Mouse (Mus musculus) embryonic fibroblast, embryonic 13.5 days (primary cell): Measurements from ENCODE around the gene Sema6c. TPM values are rescaled to one million over a fixed set of nuclear protein-coding genes. Genes with fewer than 3 reads are reported as not detected.

ENCODE experiments used
- H3K27ac ChIP-seq: 2 replicates; pipeline ENCODE4 v1.5.1; 2012; ENCODE audit warnings: low read length, control low read depth, inconsistent platforms; ENCODE audit not compliant: insufficient read depth
- H3K4me1 ChIP-seq: 2 replicates; pipeline ENCODE4 v1.6.1; 2011; ENCODE audit warnings: low read length; ENCODE audit not compliant: control insufficient read depth, insufficient read depth
- H3K4me3 ChIP-seq: 2 replicates; pipeline ENCODE4 v1.5.1; 2011; ENCODE audit warnings: mild to moderate bottlenecking, control low read depth, low read length; ENCODE audit not compliant: insufficient read depth
- CTCF ChIP-seq: IDR thresholded peaks from 2 replicates; pipeline ENCODE4 v1.5.1; 2011; ENCODE audit warnings: mild to moderate bottlenecking, control low read depth, low read length, moderate library complexity, borderline replicate concordance; ENCODE audit not compliant: insufficient read depth
- POLR2A ChIP-seq: IDR thresholded peaks from 2 replicates; pipeline ENCODE4 v1.6.1; 2011; ENCODE audit warnings: low read depth, mild to moderate bottlenecking, control low read depth, low read length, moderate library complexity
- polyA plus RNA-seq: library from polyadenylated mRNA; stranded (reverse); fragments of >200 nt; gene quantifications from 2 replicates; pipeline ENCODE4 v1.2.4, GENCODE M21; 2011; ENCODE audit warnings: low read depth; ENCODE audit not compliant: missing spikeins, insufficient read length

The Sema6c gene
- polyA plus RNA-seq, 1 experiment = 8.6 TPM

DNA sequence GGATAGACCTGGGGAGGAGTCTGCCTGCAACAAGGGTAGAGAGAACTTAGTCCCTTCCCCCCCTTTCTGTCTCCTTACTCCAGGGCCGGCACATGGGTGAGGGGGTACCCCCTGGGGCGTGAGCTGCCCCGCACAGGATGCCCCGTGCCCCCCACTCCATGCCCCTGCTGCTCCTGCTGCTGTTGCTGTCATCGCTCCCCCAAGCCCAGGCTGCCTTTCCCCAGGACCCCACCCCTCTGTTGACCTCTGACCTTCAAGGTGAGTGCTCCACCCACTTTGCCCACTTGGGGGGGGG is 3.9 kb downstream of the Sema6c start:
- Histone ChIP-seq H3K27ac (no peak overlapping the region), H3K4me3 (no peak overlapping the region), H3K4me1 (peaks cover 6% of the 10 kb centered on the region)
- TF ChIP-seq CTCF = no peak
- no peak for TF ChIP-seq POLR2A

DNA sequence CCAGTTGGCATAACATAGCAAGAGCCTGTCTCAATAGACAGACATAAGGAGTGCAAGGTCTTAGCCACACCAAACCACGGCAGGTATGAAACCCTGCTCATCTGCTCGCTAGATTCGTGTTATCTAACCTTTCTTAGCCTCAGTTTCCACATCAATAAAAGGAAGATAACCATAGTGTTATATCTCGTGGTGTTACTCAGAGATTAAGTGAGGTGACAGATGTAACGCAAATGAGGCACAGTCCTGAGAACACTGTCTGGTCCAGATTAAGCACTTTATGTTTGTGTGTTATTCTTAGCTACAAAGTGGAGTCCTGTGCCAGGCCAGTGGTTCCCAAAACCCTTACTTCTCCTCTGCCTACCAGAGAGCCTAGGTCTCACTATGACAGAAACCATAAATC is 4.6 kb downstream of the Sema6c start:
- H3K4me3 ChIP-seq = no peak overlapping the region
- H3K4me1 ChIP-seq = no peaks in the 10 kb centered on the region
- no peak overlapping the region for H3K27ac ChIP-seq
- TF ChIP-seq POLR2A = no peak
- TF ChIP-seq CTCF = no peak

DNA sequence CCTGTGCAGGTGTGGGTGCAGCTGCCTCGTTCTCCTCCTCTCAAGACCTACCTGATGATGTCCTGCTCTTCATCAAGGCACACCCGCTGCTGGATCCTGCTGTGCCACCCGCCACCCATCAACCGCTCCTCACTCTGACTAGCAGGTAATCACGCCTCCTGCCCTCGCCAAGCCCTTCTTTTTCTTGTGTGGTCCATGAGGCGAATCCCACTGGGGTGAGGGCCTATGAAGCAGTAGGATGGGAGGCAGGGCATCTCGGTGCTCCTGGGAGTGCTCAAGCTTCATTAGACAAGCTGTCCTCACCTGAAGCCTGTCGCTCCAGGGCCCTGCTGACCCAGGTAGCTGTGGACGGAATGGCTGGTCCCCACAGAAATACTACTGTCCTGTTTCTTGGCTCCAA is 9.7 kb downstream of the Sema6c start:
- Histone ChIP-seq H3K4me1 (no peaks in the 10 kb centered on the region), H3K27ac (no peak overlapping the region), H3K4me3 (no peak overlapping the region)
- no peak for TF ChIP-seq POLR2A
- TF ChIP-seq CTCF = no peak

DNA sequence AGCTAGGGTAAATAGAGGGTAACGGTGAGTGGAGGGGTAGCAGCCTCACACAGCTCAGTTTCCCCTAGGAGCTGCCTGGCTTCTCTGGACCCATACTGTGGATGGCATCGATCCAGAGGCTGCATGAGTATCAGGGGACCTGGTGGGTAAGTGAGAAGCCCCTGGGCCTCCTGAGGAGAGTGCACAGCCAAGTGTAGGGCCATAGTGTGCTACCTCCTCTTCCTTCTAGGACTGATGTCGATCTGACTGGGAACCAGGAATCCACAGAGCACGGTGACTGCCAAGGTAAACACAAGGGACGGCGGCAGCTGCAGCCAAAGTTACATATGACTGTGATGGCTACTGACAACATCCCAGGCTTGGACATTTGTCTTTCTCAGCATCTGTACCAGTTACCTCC is 10.8 kb downstream of the Sema6c start:
- Histone ChIP-seq H3K4me3 (no peak overlapping the region), H3K4me1 (no peaks in the 10 kb centered on the region), H3K27ac (no peak overlapping the region)
- TF ChIP-seq POLR2A (no peak), CTCF (no peak)

DNA sequence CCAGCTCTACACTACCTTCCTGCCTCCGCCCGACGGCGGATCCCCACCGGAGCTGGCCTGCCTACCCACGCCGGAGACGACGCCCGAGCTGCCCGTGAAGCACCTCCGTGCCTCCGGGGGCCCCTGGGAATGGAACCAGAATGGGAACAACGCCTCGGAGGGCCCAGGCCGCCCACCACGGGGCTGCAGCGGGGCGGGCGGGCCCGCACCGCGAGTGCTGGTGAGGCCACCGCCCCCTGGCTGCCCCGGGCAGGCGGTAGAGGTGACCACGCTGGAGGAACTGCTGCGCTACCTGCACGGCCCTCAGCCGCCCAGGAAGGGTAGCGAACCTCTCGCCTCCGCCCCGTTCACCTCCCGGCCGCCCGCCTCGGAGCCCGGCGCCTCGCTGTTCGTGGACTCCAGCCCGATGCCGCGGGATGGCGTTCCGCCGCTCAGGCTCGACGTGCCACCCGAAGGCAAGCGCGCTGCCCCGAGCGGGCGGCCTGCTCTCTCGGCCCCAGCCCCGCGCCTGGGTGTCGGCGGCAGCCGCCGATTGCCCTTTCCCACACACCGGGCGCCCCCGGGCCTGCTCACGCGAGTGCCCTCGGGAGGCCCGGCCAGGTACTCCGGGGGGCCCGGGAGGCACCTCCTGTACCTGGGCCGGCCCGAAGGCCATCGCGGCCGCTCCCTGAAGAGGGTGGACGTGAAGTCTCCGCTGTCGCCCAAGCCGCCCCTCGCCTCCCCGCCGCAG is 12.4 kb downstream of the Sema6c start:
- H3K4me3 ChIP-seq = no peak overlapping the region
- H3K27ac ChIP-seq = no peak overlapping the region
- TF ChIP-seq CTCF (no peak), POLR2A (no peak)
- peaks cover 5% of the 10 kb centered on the region; the same call in 1 of the 2 replicates for H3K4me1 ChIP-seq

DNA sequence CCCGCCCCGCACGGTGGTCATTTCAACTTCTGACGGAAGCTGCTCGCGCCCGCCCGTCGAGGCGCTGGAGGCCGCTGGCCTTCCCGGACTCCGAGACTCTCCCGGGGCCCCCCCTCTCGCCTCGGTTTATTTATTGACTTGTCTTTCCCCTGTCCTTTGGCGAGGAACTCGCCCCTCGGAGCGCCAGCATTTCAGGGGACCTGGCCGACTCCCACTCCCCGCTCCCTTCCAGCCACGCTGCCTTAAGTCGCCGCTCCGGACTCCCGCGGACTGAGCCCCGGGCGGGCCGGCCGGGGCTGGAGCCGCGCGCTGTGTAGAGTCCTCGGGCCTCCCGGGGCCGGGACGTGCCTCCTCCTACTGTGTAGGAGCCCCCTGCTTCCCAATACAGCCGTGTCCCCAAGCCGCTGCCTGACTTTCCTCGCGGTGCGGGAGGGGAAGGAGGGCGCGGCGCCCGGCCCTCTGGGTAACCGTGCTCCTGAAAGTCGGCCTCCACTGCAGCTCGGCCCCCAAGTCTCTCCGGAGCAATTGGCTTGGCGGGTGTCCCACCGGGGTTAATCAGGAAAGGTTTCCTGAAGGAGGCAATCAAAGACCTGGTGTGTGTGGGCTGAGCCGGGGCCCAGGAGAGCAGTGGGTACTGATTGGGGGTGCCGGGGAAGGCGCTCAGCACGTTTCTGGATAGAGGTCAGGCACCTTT is 13.1 kb downstream of the Sema6c start:
- Histone ChIP-seq H3K27ac (no peak overlapping the region), H3K4me1 (peaks cover 6% of the 10 kb centered on the region; the same call in 1 of the 2 replicates), H3K4me3 (no peak overlapping the region)
- TF ChIP-seq POLR2A (no peak), CTCF (no peak)

DNA sequence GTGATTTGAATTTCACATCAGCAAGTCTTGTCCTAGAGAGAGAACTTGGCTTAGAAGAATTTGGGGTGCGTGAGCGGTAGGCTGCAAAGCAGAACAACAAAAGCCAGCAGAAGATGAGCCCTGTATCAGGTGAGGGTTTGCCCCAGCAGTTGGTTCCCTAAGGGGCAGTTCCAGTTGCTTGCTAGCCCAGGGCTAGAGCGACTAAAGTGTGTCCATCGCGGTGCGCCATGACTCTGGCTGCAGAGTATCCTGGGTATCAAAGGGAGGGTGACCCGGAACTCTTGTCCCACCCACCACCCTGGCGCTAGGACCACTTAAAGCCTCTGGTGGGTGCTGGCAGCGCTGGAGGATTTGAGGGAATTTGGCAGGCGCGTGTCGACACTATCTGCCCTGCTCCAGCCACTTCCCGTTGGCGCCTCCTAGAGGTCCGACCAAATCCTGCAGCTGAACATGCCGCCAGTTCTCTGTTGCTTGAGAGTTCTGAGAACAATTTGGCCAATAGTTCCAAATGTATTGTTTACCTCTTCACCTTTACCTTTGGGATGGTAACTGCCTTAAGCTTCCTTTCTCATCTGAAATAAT is 13.8 kb downstream of the Sema6c start:
- H3K4me3 ChIP-seq = no peak overlapping the region
- H3K4me1 ChIP-seq = peaks cover 6% of the 10 kb centered on the region; the same call in 1 of the 2 replicates
- no peak overlapping the region for H3K27ac ChIP-seq
- TF ChIP-seq CTCF = peak; percentile 66; the same call in 1 of the 2 replicates
- no peak for TF ChIP-seq POLR2A

DNA sequence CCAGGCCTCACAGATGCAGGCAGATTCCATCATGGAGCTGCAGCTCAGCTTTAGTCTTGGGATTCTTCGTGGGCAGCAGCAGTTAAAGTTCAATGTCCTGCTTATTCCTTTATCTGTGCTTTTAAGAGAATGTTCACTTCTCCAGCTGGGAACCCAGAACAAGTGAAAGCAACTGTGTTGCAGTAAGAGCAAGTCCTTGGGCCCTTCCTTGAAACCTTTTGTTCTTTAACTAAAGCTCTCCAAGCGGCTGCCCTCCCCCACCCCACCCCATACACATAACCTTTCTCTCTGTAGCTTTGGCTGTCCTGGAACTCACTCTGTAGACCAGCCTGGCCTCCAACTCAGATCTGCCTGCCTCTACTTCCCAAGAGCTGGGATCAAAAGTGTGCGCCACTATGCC is 16.2 kb downstream of the Sema6c start:
- Histone ChIP-seq H3K27ac (no peak overlapping the region), H3K4me1 (peaks cover 6% of the 10 kb centered on the region; the same call in 1 of the 2 replicates), H3K4me3 (no peak overlapping the region)
- TF ChIP-seq POLR2A = no peak
- no peak for TF ChIP-seq CTCF

DNA sequence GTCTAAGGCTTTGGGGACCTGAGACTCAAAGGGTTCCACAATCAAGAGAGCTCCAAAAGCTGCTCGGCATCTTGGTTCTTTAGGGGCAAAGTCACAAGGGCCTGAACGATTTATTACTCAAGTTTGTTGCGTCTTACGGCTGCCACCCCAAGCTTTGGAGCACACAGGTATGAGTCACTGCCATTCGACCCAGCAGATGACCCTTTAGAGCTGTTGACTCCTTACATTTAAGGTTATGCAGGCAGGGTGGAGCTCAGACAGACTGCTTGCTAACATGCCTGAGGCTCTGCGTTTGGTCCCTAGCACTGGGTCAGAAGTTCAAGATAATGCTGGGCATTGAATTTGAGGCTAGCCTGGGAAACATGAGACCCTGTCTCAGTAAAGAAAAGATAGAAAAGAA is 17.3 kb downstream of the Sema6c start:
- no peak for TF ChIP-seq POLR2A
- no peak for TF ChIP-seq CTCF
- no peak overlapping the region for H3K27ac ChIP-seq
- H3K4me3 ChIP-seq = no peak overlapping the region
- peaks cover 6% of the 10 kb centered on the region; the same call in 1 of the 2 replicates for H3K4me1 ChIP-seq

DNA sequence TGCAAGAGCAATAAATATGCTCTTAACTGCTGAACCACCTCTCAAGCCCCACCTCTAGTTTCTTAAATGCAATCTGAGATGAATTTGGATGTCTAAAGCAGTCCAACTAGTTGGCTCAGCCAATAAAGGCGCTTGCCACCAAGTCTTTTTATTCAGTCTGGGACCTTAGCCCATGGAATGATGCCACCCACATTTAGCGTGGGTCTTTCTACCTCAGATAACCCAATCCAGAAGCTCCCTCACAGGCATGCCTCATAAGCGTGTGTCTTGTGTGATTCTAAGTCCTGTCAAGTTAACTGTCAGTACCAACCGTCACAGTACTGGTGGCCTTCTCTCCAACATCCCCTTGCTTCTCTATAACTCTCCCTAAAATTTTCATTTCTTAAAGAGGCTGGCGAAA is 18.7 kb downstream of the Sema6c start:
- TF ChIP-seq CTCF (no peak), POLR2A (no peak)
- H3K4me3 ChIP-seq = no peak overlapping the region
- no peak overlapping the region for H3K27ac ChIP-seq
- H3K4me1 ChIP-seq = peaks cover 6% of the 10 kb centered on the region; the same call in 1 of the 2 replicates

DNA sequence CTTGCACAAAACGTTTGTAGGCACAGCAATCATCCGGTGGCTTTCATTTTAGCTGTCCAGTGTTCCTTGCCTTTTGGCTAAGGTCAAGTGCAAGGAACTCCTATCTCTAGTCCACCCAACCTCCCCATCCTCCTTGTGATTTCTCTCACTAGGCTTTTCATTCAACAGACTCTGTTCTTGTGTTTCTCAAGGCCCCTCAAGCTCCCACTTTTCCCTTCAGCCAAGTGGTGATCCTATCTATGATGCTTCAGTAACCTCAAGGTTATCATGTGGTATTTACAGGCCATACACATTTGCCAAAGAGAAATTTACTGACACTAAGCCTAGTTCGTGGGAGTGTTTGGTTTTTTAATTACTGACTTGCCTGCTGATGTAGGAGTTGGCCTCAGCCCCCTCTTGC is 19.6 kb downstream of the Sema6c start:
- H3K4me3 ChIP-seq = no peak overlapping the region
- peaks cover 6% of the 10 kb centered on the region; the same call in 1 of the 2 replicates for H3K4me1 ChIP-seq
- TF ChIP-seq POLR2A (no peak), CTCF (no peak)
- no peak overlapping the region for H3K27ac ChIP-seq
